Mouse (Mus musculus) midbrain, postnatal 0 days (tissue): ENCODE measurements at regions not wholly inside any gene's neighbourhood (a gene's known extent, or its start where the extent isn't known, plus 50 kb on each side); places are given as distances from the start of the nearest gene placed in this dataset.
A peak's percentile ranks its signal among the peaks of the same experiment; 100 is the strongest.

ENCODE experiments used
- ATAC-seq: fragments of 200-750 bp; cut with Nextera tagmentation; 2 replicates; pipeline ENCODE4 v1.8.0; 2017; ENCODE audit warnings: moderate number of reproducible peaks, mild to moderate bottlenecking, moderate TSS enrichment, moderate library complexity; ENCODE audit not compliant: low FRiP score
- DNase-seq: peaks from one replicate; pipeline ENCODE4 v3.0.0-alpha.2; 2015; ENCODE audit warnings: low spot score
- H3K27ac ChIP-seq: fragments of 300-500 bp; sonication (generic); 2 replicates; pipeline ENCODE4 v1.5.1; 2014; ENCODE audit warnings: low read depth, mild to moderate bottlenecking, low read length, mixed read lengths
- H3K27me3 ChIP-seq: fragments of 300-500 bp; sonication (generic); 2 replicates; pipeline ENCODE4 v1.6.1; 2014; ENCODE audit warnings: low read length, control low read depth, mixed read lengths; ENCODE audit not compliant: insufficient read depth
- H3K36me3 ChIP-seq: fragments of 300-500 bp; sonication (generic); 2 replicates; pipeline ENCODE4 v1.6.1; 2014; ENCODE audit warnings: low read length, control low read depth, mixed read lengths; ENCODE audit not compliant: insufficient read depth
- H3K4me1 ChIP-seq: fragments of 300-500 bp; sonication (generic); 2 replicates; pipeline ENCODE4 v1.6.1; 2014; ENCODE audit warnings: mild to moderate bottlenecking, control low read depth, antibody characterized with exemption, low read length, mixed read lengths; ENCODE audit not compliant: insufficient read depth
- H3K4me2 ChIP-seq: fragments of 300-500 bp; sonication (generic); 2 replicates; pipeline ENCODE4 v1.6.1; 2014; ENCODE audit warnings: low read depth, mild to moderate bottlenecking, low read length, mixed read lengths; ENCODE audit not compliant: poor library complexity, severe bottlenecking
- H3K4me3 ChIP-seq: fragments of 300-500 bp; sonication (generic); 2 replicates; pipeline ENCODE4 v1.5.1; 2014; ENCODE audit warnings: low read depth, mild to moderate bottlenecking, low read length, moderate library complexity
- H3K9ac ChIP-seq: fragments of 300-500 bp; sonication (generic); replicated peaks from 2 replicates; pipeline ENCODE4 v1.6.1; 2014; ENCODE audit warnings: mild to moderate bottlenecking, low read length, moderate library complexity, mixed read lengths; ENCODE audit not compliant: poor library complexity, severe bottlenecking
- H3K9me3 ChIP-seq: fragments of 300-500 bp; sonication (generic); 2 replicates; pipeline ENCODE4 v1.6.1; 2016; ENCODE audit warnings: low read length, control low read depth
- CTCF ChIP-seq: IDR thresholded peaks from 2 replicates; pipeline ENCODE4 v1.5.1; 2016; ENCODE audit warnings: antibody characterized with exemption, mild to moderate bottlenecking
- WGBS: fragments of 180-500 bp; shearing (Covaris S2); extraction: QIAGEN DNeasy Blood & Tissue Kit; methylation state at CpG from one replicate; pipeline ENCODE4 v1.1.7; 2014; 5-methylcytosine and 5-hydroxymethylcytosine counted together

- peak; percentile 44 for DNase-seq
- no peaks in the 10 kb centered on the region for H3K9me3 ChIP-seq
- ATAC-seq = no peak
- no peaks in the 10 kb centered on the region for H3K4me1 ChIP-seq
- no peak overlapping the region for H3K4me2 ChIP-seq
- no peak overlapping the region for H3K9ac ChIP-seq
- H3K27ac ChIP-seq = no peak overlapping the region
- no peak overlapping the region for H3K4me3 ChIP-seq
- no peak for TF ChIP-seq CTCF
- 83% methylated on average over 2 of the region's 2 CpGs for WGBS
- H3K27me3 ChIP-seq = no peaks in the 10 kb centered on the region
- no peaks in the 10 kb centered on the region for H3K36me3 ChIP-seq
Observed at GRCm38 (mm10) chr8:36406706-36407105, 586.7 kb upstream of the AI429214 start.
